Mouse (Mus musculus) layer of hippocampus, postnatal 36 days (tissue): ENCODE results near the gene Arhgef26. TPM values are rescaled to one million over a fixed set of nuclear protein-coding genes. Genes with fewer than 3 reads are reported as not detected.

Experiments used
- DNase-seq, 2 experiments: peaks; one replicate each; pipeline ENCODE4 v3.0.0; 2022
- total RNA-seq, 2 experiments: library from RNA; stranded (reverse); gene quantifications; 2 replicates each; pipeline ENCODE4 v1.2.3; 2021

Gene Arhgef26
- total RNA-seq, 2 experiments from 2014 or later, result 52.9 to 58.6 TPM

DNA sequence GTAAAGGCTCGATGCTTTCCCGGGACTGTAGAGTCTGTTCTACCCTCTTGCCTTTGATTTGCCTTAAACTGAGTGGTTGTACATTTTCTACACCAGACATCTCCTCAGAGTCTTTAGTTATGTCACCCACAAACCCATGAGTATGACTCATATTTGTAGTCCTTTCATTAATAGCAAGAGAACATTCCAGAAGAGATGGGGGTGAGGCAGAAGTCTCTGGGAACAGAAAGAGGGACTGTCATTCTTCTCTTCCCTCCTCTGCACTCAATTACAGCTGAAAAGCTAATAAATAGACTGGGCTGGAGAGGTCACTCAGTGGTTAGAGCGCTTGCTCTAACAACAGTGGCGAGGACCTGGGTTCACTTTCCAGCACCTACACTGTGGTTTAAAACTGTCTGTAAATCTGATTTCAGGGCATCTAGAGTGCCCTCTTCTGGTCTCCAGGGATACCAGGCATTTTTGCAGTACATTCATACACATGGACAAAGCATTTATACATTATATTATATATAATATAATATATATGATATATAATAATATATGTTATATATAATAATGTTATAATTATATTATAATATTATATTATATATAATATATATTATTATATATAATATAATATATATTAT, 111.8 kb downstream of the Arhgef26 start:
- DNase-seq, result no peak

GRCm38 (mm10) chr3:62452961-62453360, 114.8 kb downstream of the Arhgef26 start:
- no peak for DNase-seq

- no peak for DNase-seq
Observed at GRCm38 (mm10) chr3:62454096-62454495, 116.0 kb downstream of the Arhgef26 start.

GRCm38 (mm10) chr3:62455854-62456253, 117.7 kb downstream of the Arhgef26 start:
- peak; percentile 27 to 51 for DNase-seq

- peak; percentile 51 to 52 for DNase-seq
Observed at GRCm38 (mm10) chr3:62458284-62459013, 120.3 kb downstream of the Arhgef26 start.

DNA sequence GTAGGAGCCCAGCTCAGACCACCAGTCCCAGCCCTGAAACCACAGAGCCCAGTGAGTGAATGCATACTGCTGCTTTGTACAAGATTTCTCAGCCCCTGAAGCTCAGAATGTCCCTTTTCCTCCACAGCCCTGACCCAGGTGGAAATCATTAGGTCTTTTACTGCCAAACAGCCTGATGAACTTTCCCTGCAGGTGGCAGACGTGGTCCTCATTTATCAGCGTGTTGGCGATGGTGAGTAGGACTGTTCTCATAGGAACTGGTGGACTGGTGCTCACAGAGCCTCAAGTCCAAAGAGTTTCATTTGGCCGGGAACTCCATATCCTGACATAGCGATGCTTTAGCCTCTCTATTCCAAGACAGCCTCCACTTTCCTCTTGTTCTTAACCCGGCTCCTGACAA, 121.3 kb downstream of the Arhgef26 start:
- no peak for DNase-seq

DNA sequence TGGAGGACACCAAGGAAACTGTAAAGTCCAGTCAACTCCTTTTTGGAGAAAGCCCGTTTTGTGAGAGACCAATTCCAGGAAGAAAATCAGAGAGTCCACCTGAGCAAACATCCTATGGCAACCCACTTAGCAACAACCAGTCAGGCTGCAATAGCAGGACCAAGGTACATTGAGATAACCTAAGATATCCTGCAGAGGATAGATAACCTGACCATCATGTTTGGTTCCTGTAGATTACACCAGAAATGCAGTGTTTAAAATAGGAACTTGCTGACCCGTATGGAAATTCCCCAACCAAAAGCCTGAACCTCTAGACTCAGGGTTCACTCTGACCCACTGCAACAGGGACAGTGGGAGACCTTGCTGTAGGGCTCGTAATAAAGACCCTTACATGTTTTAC, 126.1 kb downstream of the Arhgef26 start:
- DNase-seq, result no peak

- no peak for DNase-seq
Observed at GRCm38 (mm10) chr3:62470179-62470578, 132.0 kb downstream of the Arhgef26 start.

GRCm38 (mm10) chr3:62484340-62484739, 146.2 kb downstream of the Arhgef26 start:
- DNase-seq, result no peak

DNA sequence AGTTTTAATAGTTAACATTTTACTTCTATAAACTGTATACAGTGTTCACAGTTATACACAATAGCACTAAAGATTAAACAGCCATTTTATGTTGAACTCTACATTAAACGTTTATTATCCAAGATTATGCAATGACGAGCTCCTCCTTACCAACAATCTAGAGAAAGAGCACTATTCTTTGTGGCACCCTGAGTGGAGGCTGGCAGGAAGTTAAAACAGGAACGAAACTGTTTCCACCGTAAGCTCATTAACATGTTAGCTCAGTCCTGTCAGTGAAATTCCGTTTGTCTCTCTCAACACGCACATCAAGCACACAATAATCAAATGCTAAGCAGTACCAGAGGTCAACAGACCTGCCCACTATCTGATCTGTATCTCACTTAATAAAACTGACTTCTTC, 154.4 kb downstream of the Arhgef26 start:
- no peak for DNase-seq

DNA sequence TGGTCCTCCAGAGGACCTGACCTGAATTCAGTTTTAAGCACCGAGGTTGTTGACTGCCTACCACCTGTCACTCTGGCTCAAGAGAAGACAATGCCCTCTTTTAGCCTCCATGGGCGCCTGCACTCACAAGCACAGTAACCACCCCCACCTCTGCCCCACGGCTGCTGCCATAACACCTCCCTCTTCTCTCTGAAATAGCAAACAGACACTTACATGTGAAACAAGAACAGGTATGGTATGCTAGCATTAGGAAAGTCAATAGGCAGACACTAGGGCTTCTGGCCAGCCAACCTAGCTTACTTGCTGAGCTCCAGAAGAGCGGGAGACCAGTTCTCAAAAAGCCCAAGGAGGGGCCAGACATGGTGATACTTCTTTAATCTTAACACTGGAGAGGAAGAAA, 161.2 kb downstream of the Arhgef26 start:
- DNase-seq, result no peak

DNA sequence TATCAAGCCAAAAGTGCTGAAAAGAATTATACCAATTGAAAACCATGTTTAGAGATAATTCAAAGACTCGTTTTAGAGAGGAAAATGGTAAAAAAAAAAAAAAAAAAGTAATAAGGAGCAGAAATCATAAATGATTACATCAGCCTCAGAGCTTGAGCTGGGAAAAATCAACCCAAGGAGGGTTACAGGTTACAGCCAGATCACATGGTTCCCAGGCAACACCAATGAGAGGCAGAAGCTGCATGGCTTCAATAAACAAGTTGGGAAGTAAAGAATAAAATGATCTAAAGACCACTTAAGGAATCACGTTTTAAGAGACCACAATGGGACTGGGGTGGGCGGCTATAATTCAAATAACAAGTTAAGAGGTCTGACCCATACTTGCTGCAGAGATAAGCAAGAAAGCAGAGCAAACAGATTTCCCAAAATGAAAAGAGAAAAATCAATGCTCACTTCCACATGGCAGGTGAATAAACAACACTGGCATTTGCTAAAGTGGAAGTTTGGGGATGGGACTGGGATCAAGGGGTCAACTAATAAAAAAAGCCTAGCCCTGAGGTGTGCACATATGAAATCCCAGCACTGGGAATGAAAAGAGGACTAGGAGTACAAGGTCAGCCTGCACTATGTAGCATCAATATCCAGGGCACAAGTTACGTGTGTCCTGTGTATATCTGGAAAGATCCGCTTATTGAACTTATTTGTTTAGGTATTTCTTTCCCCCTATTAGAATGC, 167.2 kb downstream of the Arhgef26 start:
- DNase-seq, result no peak

DNA sequence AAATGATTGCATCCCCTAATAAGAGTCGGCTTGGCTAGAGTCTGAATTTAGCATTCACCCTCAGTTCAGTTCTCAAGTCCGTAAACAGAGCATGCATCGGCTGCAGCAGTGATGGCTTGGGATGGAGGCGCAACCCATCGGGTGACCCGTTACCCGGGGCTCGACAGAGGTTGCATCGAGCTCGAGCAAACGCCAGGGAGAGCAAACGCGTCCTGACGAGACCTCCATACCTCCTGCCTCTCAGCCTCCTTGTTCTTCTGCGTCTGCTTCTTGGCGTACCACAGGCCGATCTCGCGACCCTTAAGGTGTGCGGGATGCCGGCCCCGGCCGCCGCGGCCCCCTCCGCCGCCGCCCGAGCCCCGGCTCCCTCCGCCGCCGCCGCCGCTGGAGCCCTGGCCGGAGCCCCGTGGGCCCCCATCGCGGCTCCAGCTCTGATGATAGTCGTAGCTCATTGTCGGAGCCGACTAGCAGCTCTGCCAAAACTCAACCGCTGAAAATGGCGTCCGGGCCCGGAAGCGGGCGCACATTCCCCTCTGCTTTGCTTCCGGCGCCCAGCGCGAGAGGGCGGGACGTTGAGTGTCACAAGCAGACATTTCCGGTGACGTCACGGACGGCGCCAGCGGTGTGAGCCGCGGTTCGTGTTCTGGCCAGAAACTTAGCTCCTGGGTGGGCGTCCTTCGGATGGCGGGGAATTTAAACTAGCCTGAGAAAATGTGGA, 168.5 kb downstream of the Arhgef26 start, which contains the start of gene Dhx36:
TSS of gene Dhx36 (minus strand) at position 517 of the 718 bp plus-strand sequence.
- DNase-seq, result peak; percentile 97 to 98

- no peak for DNase-seq
Observed at GRCm38 (mm10) chr3:62507206-62507647, 169.1 kb downstream of the Arhgef26 start.

Other genes with a start within 250 kb of the Arhgef26 start
- 10 to 100 TPM; 54.9 to 59.0 TPM for gene Dhx36, start 168.7 kb downstream of the Arhgef26 start, total RNA-seq